Mouse (Mus musculus) layer of hippocampus, postnatal 10 days (tissue): ENCODE data around the gene P4htm. TPM values are rescaled to one million over a fixed set of nuclear protein-coding genes. Genes with fewer than 3 reads are reported as not detected.

Experiments
- DNase-seq, 2 experiments: peaks; one replicate each; pipeline ENCODE4 v3.0.0; 2021; ENCODE audit warnings: low spot score in 2 of 2
- microRNA-seq, 2 experiments: library from miRNA; unstranded; fragments of <30 nt; microRNA quantifications; one replicate each; pipeline ENCODE4 v1.2.0; 2021
- total RNA-seq, 2 experiments: library from RNA; stranded (reverse); gene quantifications; 2 replicates each; pipeline ENCODE4 v1.2.3; 2021

Gene P4htm
- total RNA-seq, 2 experiments from 2014 or later, result 48.7 to 49.0 TPM

GRCm38 (mm10) chr9:108563671-108564070, 33.8 kb downstream of the P4htm start:
- no peak for DNase-seq

DNA sequence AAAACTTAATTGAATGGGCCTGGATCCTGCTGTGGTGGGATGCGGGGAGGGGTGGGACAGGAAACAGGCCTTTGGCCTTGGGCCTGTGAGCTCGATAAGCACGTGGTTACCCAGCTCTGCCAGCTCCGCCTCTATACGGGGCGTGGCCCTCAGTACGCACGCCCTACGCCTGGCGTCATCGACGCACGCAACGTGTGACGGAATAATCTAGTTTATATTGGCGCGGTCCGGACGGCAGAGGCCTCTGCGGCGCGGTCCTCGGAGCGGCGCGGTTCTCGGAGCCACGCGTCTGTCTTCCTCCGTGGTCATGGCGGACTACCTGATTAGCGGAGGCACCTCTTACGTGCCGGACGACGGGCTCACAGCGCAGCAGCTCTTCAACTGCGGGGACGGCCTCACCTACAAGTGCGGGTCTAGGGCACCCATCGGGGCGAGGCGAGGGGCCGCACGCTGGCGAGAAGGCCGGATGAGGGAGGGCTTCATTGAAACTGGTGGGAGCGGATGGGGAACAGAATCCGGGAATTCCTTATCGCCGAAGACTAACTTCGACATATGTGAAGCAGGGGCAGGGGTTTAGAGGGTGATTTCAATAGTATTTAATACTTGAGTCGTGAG, 37.1 kb downstream of the P4htm start, which contains the start of gene Impdh2:
Gene Impdh2, plus strand, starts transcription at position 60 of the 615 bp plus-strand sequence.
- DNase-seq, result peak; percentile 91 to 94

DNA sequence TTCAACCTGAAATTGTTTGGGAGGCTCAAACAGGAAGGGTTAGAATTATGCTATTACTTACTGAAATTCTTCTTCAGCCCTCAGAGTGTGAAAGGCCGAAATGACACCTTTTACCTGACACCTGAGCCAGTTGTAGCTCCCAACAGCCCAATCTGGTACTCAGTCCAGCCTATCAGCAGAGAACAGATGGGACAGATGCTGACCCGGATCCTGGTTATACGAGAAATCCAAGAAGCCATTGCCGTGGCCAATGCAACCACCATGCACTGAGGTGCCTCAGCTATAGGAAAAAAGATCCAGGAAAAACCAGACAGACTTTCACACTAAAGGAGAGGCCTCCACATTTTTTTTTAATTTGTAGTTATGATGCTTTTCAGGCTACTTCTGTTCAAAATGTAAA, 38.3 kb downstream of the P4htm start:
- DNase-seq, result no peak

DNA sequence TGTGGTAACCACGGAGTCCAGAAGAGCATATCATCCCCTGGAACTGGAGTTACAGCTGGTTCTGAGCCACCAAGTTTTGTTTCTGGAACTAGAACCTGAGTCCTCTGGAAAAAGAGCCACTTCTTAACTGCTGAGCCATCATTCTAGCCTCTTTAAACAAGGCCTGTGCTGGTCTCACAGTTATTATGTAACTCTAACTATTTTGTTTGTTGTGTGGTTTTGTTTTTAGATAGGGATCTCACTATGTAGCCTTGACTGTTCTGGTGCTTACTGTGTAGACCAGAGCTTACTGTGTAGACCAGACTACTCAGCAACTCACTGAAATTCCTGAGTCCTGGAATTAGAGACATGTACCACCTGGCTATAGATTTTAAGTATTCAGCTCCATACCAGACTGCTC, 50.6 kb downstream of the P4htm start:
- no peak for DNase-seq

DNA sequence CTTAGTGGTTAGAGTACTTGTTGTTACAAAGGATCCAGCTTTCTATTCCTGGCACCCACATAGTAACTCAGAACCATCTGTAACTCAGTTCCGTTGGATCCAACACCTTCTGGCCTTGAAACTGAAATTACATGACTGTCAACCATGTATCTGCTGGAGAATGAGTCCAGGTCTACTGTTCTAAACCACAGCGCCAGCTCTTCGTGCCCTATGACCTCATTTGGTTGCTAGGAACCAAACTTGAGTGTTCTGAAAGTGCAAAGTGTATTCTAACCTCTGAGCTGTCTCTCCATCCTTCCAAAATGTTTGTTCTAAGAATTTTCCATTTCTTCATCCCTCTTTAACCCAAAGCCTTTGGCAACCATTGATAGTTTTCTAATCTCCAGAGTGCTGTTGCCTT, 51.5 kb downstream of the P4htm start:
- DNase-seq, result no peak

- DNase-seq, result no peak
Measured at GRCm38 (mm10) chr9:108540846-108541245, 56.6 kb downstream of the P4htm start.

GRCm38 (mm10) chr9:108531496-108531895, 66.0 kb downstream of the P4htm start:
- DNase-seq, result no peak

DNA sequence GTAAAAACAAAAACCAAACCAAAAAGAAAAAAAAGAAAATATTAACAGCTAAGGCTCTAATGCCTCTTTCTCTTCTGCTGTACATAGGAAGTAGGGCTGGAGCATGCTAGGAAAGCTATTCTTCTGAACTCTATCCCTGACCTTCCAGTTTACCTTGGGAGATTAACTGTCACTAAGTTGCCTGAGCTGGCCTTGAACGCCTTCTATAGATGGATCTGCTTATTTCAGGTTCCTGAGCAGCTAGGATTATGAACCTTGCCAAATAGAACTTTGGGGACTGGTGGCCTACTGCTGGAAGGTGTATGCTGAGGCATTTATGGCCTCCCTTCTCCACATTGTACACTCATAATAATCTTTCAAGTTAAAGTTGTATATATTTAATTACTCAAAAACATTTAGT, 66.5 kb downstream of the P4htm start:
- DNase-seq, result no peak

Small RNA genes within 50 kb of the gene (microRNA-seq; reads per million reads assigned to microRNA genes)
- gene Gm24083 (0 reads per million in 2 experiments), gene Mir191 (0 reads per million in 2 experiments), gene Mir425 (1,046 to 1,160 reads per million in 2 experiments)

Other genes with a start within 250 kb of the P4htm start
- gene Usp4, start 249.8 kb downstream of the P4htm start, total RNA-seq, result 100 to 1,000 TPM; 121 to 132 TPM
- gene 1700102P08Rik, start 204.9 kb downstream of the P4htm start, total RNA-seq, result 1 to 10 TPM; 1.9 to 2.5 TPM
- gene Ccdc36, start 169.2 kb downstream of the P4htm start, total RNA-seq, result under 1 TPM; 0.11 to 0.23 TPM
- not detected for gene BC048562, start 161.2 kb downstream of the P4htm start, total RNA-seq
- 10 to 100 TPM; 33.6 to 34.1 TPM for gene Ccdc71, start 137.1 kb downstream of the P4htm start, total RNA-seq
- 10 to 100 TPM; 20.7 to 22.7 TPM for gene Klhdc8b, start 136.1 kb downstream of the P4htm start, total RNA-seq
- gene Lamb2, start 117.9 kb downstream of the P4htm start, total RNA-seq, result 10 to 100 TPM; 36.9 to 39.4 TPM
- 100 to 1,000 TPM; 119 to 125 TPM for gene Usp19, start 107.1 kb downstream of the P4htm start, total RNA-seq
- gene Qars, start 90.0 kb downstream of the P4htm start, total RNA-seq, result 10 to 100 TPM; 95.3 to 97.3 TPM
- 100 to 1,000 TPM; 121 to 129 TPM for gene Qrich1, start 80.9 kb downstream of the P4htm start, total RNA-seq
- 10 to 100 TPM; 78.2 to 83.9 TPM for gene Impdh2, start 37.4 kb downstream of the P4htm start, total RNA-seq
- gene Ndufaf3, start 30.2 kb downstream of the P4htm start, total RNA-seq, result 10 to 100 TPM; 59.6 to 63.4 TPM
- gene Dalrd3, start 27.8 kb downstream of the P4htm start, total RNA-seq, result 10 to 100 TPM; 74.3 to 83.8 TPM
- gene Wdr6, start 18.9 kb downstream of the P4htm start, total RNA-seq, result 100 to 1,000 TPM; 239 to 247 TPM
- 10 to 100 TPM; 47.3 to 51.1 TPM for gene Arih2, start 51.7 kb upstream of the P4htm start, total RNA-seq
- gene Slc25a20, start 64.4 kb upstream of the P4htm start, total RNA-seq, result 10 to 100 TPM; 19.2 to 21.0 TPM
- 10 to 100 TPM; 54.9 to 60.6 TPM for gene Prkar2a, start 91.6 kb upstream of the P4htm start, total RNA-seq
- gene Ip6k2, start 186.1 kb upstream of the P4htm start, total RNA-seq, result 100 to 1,000 TPM; 180 to 190 TPM
- gene Nckipsd, start 210.7 kb upstream of the P4htm start, total RNA-seq, result 10 to 100 TPM; 40.7 to 43.4 TPM
- 10 to 100 TPM; 64.6 to 78.9 TPM for gene Celsr3, start 228.7 kb upstream of the P4htm start, total RNA-seq